Mouse (Mus musculus): ENCODE results near the gene Olfr325. TPM values are rescaled to one million over a fixed set of nuclear protein-coding genes. Genes with fewer than 3 reads are reported as not detected.

Olfr325 gene
- polyA plus RNA-seq, 1 experiment from 2014 or later = not detected

Other genes with a start within 250 kb of the Olfr325 start
- gene Zfp672, start 247.4 kb upstream of the Olfr325 start, polyA plus RNA-seq (2015; fragmentation: Nextera tagmentation; extraction: Ambion mirVana) = 40.6 and 42.7 TPM in 2 replicates
- gene Sh3bp5l, start 247.0 kb upstream of the Olfr325 start, polyA plus RNA-seq (2015; fragmentation: Nextera tagmentation; extraction: Ambion mirVana) = 53.4 and 55.8 TPM in 2 replicates
- gene Lypd8, start 198.7 kb upstream of the Olfr325 start, polyA plus RNA-seq (2015; fragmentation: Nextera tagmentation; extraction: Ambion mirVana) = 0.31 TPM in 1 of 2 replicates, not detected in the other
- gene 1810065E05Rik, start 156.6 kb upstream of the Olfr325 start, polyA plus RNA-seq (2015; fragmentation: Nextera tagmentation; extraction: Ambion mirVana) = not detected in 2 replicates
- gene Gm12253, start 145.2 kb upstream of the Olfr325 start, polyA plus RNA-seq (2015; fragmentation: Nextera tagmentation; extraction: Ambion mirVana) = not detected in 2 replicates
- not detected in 2 replicates for gene Lypd9, start 124.8 kb upstream of the Olfr325 start, polyA plus RNA-seq (2015; fragmentation: Nextera tagmentation; extraction: Ambion mirVana)
- not detected in 2 replicates for gene Olfr30, start 115.5 kb upstream of the Olfr325 start, polyA plus RNA-seq (2015; fragmentation: Nextera tagmentation; extraction: Ambion mirVana)
- not detected in 2 replicates for gene Olfr332, start 85.2 kb upstream of the Olfr325 start, polyA plus RNA-seq (2015; fragmentation: Nextera tagmentation; extraction: Ambion mirVana)
- not detected in 2 replicates for gene Olfr331, start 75.2 kb upstream of the Olfr325 start, polyA plus RNA-seq (2015; fragmentation: Nextera tagmentation; extraction: Ambion mirVana)
- gene Olfr330, start 42.9 kb upstream of the Olfr325 start, polyA plus RNA-seq (2015; fragmentation: Nextera tagmentation; extraction: Ambion mirVana) = not detected in 2 replicates
- gene Olfr329-ps, start 31.3 kb upstream of the Olfr325 start, polyA plus RNA-seq (2015; fragmentation: Nextera tagmentation; extraction: Ambion mirVana) = not detected in 2 replicates
- 0.06 and 0.12 TPM in 2 replicates for gene Olfr328, start 22.1 kb upstream of the Olfr325 start, polyA plus RNA-seq (2015; fragmentation: Nextera tagmentation; extraction: Ambion mirVana)
- gene Olfr224, start 7.2 kb upstream of the Olfr325 start, polyA plus RNA-seq (2015; fragmentation: Nextera tagmentation; extraction: Ambion mirVana) = not detected in 2 replicates
- not detected in 2 replicates for gene Olfr324, start 17.4 kb downstream of the Olfr325 start, polyA plus RNA-seq (2015; fragmentation: Nextera tagmentation; extraction: Ambion mirVana)
- gene 2210407C18Rik, start 38.3 kb downstream of the Olfr325 start, polyA plus RNA-seq (2015; fragmentation: Nextera tagmentation; extraction: Ambion mirVana) = not detected in 2 replicates
- gene Olfr323, start 52.8 kb downstream of the Olfr325 start, polyA plus RNA-seq (2015; fragmentation: Nextera tagmentation; extraction: Ambion mirVana) = not detected in 2 replicates
- gene Trim58, start 62.7 kb downstream of the Olfr325 start, polyA plus RNA-seq (2015; fragmentation: Nextera tagmentation; extraction: Ambion mirVana) = 0.10 and 0.13 TPM in 2 replicates
- 0.11 TPM in 1 of 2 replicates, not detected in the other for gene Olfr322, start 81.1 kb downstream of the Olfr325 start, polyA plus RNA-seq (2015; fragmentation: Nextera tagmentation; extraction: Ambion mirVana)
- gene Olfr320, start 103.4 kb downstream of the Olfr325 start, polyA plus RNA-seq (2015; fragmentation: Nextera tagmentation; extraction: Ambion mirVana) = not detected in 2 replicates
- gene Olfr319, start 121.4 kb downstream of the Olfr325 start, polyA plus RNA-seq (2015; fragmentation: Nextera tagmentation; extraction: Ambion mirVana) = not detected in 2 replicates
- gene Olfr318, start 146.3 kb downstream of the Olfr325 start, polyA plus RNA-seq (2015; fragmentation: Nextera tagmentation; extraction: Ambion mirVana) = not detected in 2 replicates
- gene Olfr317, start 161.5 kb downstream of the Olfr325 start, polyA plus RNA-seq (2015; fragmentation: Nextera tagmentation; extraction: Ambion mirVana) = 0.08 and 0.44 TPM in 2 replicates
- gene Olfr316, start 175.0 kb downstream of the Olfr325 start, polyA plus RNA-seq (2015; fragmentation: Nextera tagmentation; extraction: Ambion mirVana) = not detected in 2 replicates
- not detected in 2 replicates for gene Olfr315, start 195.5 kb downstream of the Olfr325 start, polyA plus RNA-seq (2015; fragmentation: Nextera tagmentation; extraction: Ambion mirVana)
- not detected in 2 replicates for gene Olfr314, start 205.2 kb downstream of the Olfr325 start, polyA plus RNA-seq (2015; fragmentation: Nextera tagmentation; extraction: Ambion mirVana)
- gene Fam183b, start 224.2 kb downstream of the Olfr325 start, polyA plus RNA-seq (2015; fragmentation: Nextera tagmentation; extraction: Ambion mirVana) = 12.2 and 13.4 TPM in 2 replicates
- not detected in 2 replicates for gene Olfr313, start 237.3 kb downstream of the Olfr325 start, polyA plus RNA-seq (2015; fragmentation: Nextera tagmentation; extraction: Ambion mirVana)